Mouse (Mus musculus) lung, embryonic 16.5 days (tissue): ENCODE results near the gene Upk2. TPM values are rescaled to one million over a fixed set of nuclear protein-coding genes. Genes with fewer than 3 reads are reported as not detected.
A peak's percentile ranks its signal among the peaks of the same experiment; 100 is the strongest.

Source experiments
- ATAC-seq: fragments of 200-750 bp; cut with Nextera tagmentation; 2 replicates; pipeline ENCODE4 v1.8.0; 2017; ENCODE audit warnings: low read depth, mild to moderate bottlenecking, moderate library complexity
- H3K27ac ChIP-seq: fragments of 300-500 bp; sonication (generic); 2 replicates; pipeline ENCODE4 v1.5.1; 2014; ENCODE audit warnings: mild to moderate bottlenecking, control low read depth, low read length
- H3K27me3 ChIP-seq: fragments of 300-500 bp; sonication (generic); 2 replicates; pipeline ENCODE4 v1.6.1; 2014; ENCODE audit warnings: low read depth, low read length, mixed read lengths; ENCODE audit not compliant: control insufficient read depth, insufficient read depth
- H3K36me3 ChIP-seq: fragments of 300-500 bp; sonication (generic); 2 replicates; pipeline ENCODE4 v1.6.1; 2014; ENCODE audit warnings: low read length; ENCODE audit not compliant: control insufficient read depth, insufficient read depth
- H3K4me1 ChIP-seq: fragments of 300-500 bp; sonication (generic); replicated peaks from 2 replicates; pipeline ENCODE4 v1.6.1; 2014; ENCODE audit warnings: low read length, mixed read lengths; ENCODE audit not compliant: control insufficient read depth, insufficient read depth
- H3K4me2 ChIP-seq: fragments of 300-500 bp; sonication (generic); 2 replicates; pipeline ENCODE4 v1.6.1; 2014; ENCODE audit warnings: low read depth, low read length, control low read depth
- H3K4me3 ChIP-seq: fragments of 300-500 bp; sonication (generic); 2 replicates; pipeline ENCODE4 v1.5.1; 2014; ENCODE audit warnings: mild to moderate bottlenecking, low read length, control low read depth
- H3K9ac ChIP-seq: fragments of 300-500 bp; sonication (generic); 2 replicates; pipeline ENCODE4 v1.6.1; 2014; ENCODE audit warnings: low read length, control low read depth
- H3K9me3 ChIP-seq: fragments of 300-500 bp; sonication (generic); 2 replicates; pipeline ENCODE4 v1.6.1; 2016; ENCODE audit warnings: low read length; ENCODE audit not compliant: control insufficient read depth
- WGBS: fragments of 180-500 bp; shearing (Covaris S2); extraction: QIAGEN DNeasy Blood & Tissue Kit; methylation state at CpG from one replicate; pipeline ENCODE4 v1.1.7; 2014; 5-methylcytosine and 5-hydroxymethylcytosine counted together
- polyA plus RNA-seq: library from polyadenylated mRNA; unstranded; fragments of >200 nt; fragmentation: Nextera tagmentation; extraction: Ambion mirVana; gene quantifications from 2 replicates; pipeline ENCODE4 v1.2.1, GENCODE M21; 2015

The Upk2 gene
- polyA plus RNA-seq, 1 experiment from 2014 or later, result 1.8 TPM

DNA sequence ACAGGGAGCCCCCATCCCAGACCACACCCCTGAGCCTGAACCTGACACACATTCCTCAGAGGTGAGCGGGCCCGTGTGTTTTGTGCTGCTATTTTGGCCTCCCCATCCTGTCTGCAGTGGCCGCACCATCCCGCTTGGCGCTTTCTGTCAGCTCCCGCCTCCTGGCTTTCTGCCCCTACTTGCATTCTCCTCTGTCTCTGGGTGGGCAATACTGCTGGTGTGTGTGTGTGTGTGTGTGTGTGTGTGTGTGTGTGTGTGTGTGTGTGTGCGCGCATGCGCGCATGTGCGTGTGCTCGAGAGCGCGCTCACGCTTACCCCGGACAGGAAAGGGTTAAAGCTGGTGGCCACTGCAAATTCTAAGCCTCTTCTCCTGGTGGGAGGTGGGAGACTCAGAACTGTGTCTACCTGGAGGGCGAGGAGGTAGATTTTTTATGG lies 34.9 kb upstream of the Upk2 start:
- WGBS, result 2% methylated on average over 17 of the region's 17 CpGs
- peaks cover 91% of the 10 kb centered on the region for H3K4me1 ChIP-seq
- H3K9ac ChIP-seq, result peak overlapping the region; percentile 65
- H3K9me3 ChIP-seq, result no peaks in the 10 kb centered on the region
- peak overlapping the region; percentile 97 for H3K4me3 ChIP-seq
- H3K36me3 ChIP-seq, result no peaks in the 10 kb centered on the region
- peak overlapping the region; percentile 98 for H3K27ac ChIP-seq
- peak overlapping the region; percentile 80 for H3K4me2 ChIP-seq
- ATAC-seq, result no peak
- no peaks in the 10 kb centered on the region for H3K27me3 ChIP-seq

GRCm38 (mm10) chr9:44488855-44489381 lies 34.1 kb upstream of the Upk2 start:
- ATAC-seq, result peak; percentile 71

GRCm38 (mm10) chr9:44488416-44488815 lies 33.6 kb upstream of the Upk2 start:
- H3K4me2 ChIP-seq, result peak overlapping the region; percentile 80
- peak overlapping the region; percentile 97 for H3K4me3 ChIP-seq
- H3K4me1 ChIP-seq, result peaks cover 83% of the 10 kb centered on the region
- peak overlapping the region; percentile 98 for H3K9ac ChIP-seq
- ATAC-seq, result peak; percentile 35
- no peaks in the 10 kb centered on the region for H3K9me3 ChIP-seq
- 17% methylated on average over 8 of the region's 8 CpGs for WGBS
- no peaks in the 10 kb centered on the region for H3K36me3 ChIP-seq
- no peaks in the 10 kb centered on the region for H3K27me3 ChIP-seq
- H3K27ac ChIP-seq, result peak overlapping the region; percentile 98

More at GRCm38 (mm10) chr9:44488855-44489381, 34.1 kb upstream of the Upk2 start:
- Histone ChIP-seq H3K36me3 (no peaks in the 10 kb centered on the region), H3K27me3 (no peaks in the 10 kb centered on the region), H3K4me3 (peak overlapping the region; percentile 97), H3K27ac (peak overlapping the region; percentile 98), H3K9me3 (no peaks in the 10 kb centered on the region), H3K4me1 (peaks cover 88% of the 10 kb centered on the region), H3K4me2 (peak overlapping the region; percentile 80), H3K9ac (peak overlapping the region; percentile 98)
- WGBS, result 6% methylated on average over 5 of the region's 5 CpGs

DNA sequence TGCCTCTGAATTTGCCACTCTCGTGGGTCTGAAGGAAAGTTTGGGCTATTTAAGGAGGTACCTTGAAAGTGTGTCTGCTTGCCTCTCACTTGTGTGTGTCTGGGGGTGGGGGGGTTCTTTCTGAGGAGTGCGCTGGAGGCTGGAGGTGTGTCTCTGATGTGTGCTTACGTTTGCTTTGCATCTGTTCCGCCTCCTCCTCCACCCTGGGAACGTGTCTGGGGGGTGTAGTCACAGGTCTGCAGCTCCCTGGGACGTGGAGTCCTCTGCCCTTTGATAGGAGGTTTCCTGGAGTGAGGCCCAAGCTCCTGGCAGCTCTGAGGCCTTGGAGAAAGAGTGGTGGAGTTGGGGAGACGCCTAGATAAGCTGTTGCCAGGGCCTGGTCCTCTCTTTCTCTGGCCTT lies 32.7 kb upstream of the Upk2 start:
- H3K4me2 ChIP-seq, result peak overlapping the region; percentile 80
- H3K9me3 ChIP-seq, result no peaks in the 10 kb centered on the region
- 4% methylated on average over 7 of the region's 7 CpGs for WGBS
- peak overlapping the region; percentile 98 for H3K9ac ChIP-seq
- peak overlapping the region; percentile 98 for H3K27ac ChIP-seq
- no peaks in the 10 kb centered on the region for H3K36me3 ChIP-seq
- peak; percentile 31 for ATAC-seq
- H3K4me3 ChIP-seq, result peak overlapping the region; percentile 97
- peaks cover 74% of the 10 kb centered on the region for H3K4me1 ChIP-seq
- no peaks in the 10 kb centered on the region for H3K27me3 ChIP-seq

- H3K27ac ChIP-seq, result peak overlapping the region; percentile 98
- peak overlapping the region; percentile 97 for H3K4me3 ChIP-seq
- peaks cover 73% of the 10 kb centered on the region for H3K4me1 ChIP-seq
- no peaks in the 10 kb centered on the region for H3K27me3 ChIP-seq
- H3K9ac ChIP-seq, result peak overlapping the region; percentile 98
- 3% methylated on average over 15 of the region's 15 CpGs for WGBS
- no peaks in the 10 kb centered on the region for H3K9me3 ChIP-seq
- H3K4me2 ChIP-seq, result peak overlapping the region; percentile 80
- ATAC-seq, result peak; percentile 20
- H3K36me3 ChIP-seq, result no peaks in the 10 kb centered on the region
Measured at GRCm38 (mm10) chr9:44486741-44487421, 32.1 kb upstream of the Upk2 start.

DNA sequence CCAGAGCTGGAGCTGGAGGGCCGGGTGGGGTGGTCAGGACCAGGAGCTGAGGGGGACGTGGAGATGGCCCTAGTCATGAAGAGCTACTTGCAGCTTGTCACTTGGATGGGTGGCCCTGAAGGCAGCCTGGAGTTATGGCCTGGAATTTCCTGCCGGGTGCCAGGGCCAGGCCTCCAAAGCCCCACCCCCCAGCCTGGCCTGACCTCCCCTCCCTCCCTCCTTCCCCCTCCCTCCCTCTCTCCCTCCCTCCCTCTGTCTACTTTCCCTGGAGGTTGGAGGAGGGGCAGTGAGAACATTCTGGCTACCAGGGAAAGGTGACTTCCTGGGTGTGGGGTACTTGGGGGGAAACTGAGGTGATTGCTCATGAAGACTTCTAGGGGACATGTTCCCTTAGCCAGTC lies 31.6 kb upstream of the Upk2 start:
- Histone ChIP-seq H3K27ac (peak overlapping the region; percentile 98), H3K4me2 (peak overlapping the region; percentile 80), H3K4me3 (peak overlapping the region; percentile 97), H3K9ac (peak overlapping the region; percentile 98), H3K36me3 (no peaks in the 10 kb centered on the region), H3K27me3 (no peaks in the 10 kb centered on the region), H3K9me3 (no peaks in the 10 kb centered on the region), H3K4me1 (peaks cover 70% of the 10 kb centered on the region)
- ATAC-seq, result peak; percentile 24
- 8% methylated on average over 3 of the region's 3 CpGs for WGBS

DNA sequence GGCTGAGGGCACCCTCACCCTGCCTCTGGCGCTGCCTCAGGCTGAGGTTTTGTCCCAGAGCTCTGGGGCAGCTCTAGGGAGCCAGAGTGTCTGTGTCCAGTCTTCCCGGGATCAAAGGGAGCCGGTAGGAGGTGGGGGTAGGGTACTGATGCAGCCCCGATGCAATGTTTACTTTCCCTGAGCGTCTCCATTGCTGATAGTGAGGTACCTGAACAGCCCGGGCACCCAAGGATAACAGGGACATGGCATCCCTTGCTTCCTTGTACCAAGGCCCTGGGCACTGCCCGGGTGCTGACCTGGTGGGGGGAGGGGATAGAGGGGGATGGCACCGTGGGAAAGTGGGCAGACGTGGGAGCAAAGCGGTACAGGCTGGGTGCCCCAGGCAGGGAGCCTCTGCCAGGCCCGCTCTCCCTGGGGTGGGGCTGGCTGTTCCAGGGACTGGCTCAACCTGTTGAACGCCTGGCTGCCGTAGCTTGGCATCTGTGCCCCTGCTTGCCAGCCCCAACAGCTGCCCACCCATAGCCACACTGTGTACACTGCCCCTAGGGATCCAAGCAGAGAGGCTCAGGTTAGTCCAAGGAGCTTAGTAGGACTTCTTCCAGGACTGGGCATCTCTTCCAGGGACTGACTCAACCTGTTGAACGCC lies 30.9 kb upstream of the Upk2 start:
- Histone ChIP-seq H3K36me3 (no peaks in the 10 kb centered on the region), H3K4me1 (peaks cover 63% of the 10 kb centered on the region), H3K9ac (peak overlapping the region; percentile 98), H3K4me3 (peak overlapping the region; percentile 97), H3K9me3 (no peaks in the 10 kb centered on the region), H3K4me2 (peak overlapping the region; percentile 80), H3K27me3 (no peaks in the 10 kb centered on the region), H3K27ac (peak overlapping the region; percentile 98)
- WGBS, result 18% methylated on average over 14 of the region's 14 CpGs
- no peak for ATAC-seq

DNA sequence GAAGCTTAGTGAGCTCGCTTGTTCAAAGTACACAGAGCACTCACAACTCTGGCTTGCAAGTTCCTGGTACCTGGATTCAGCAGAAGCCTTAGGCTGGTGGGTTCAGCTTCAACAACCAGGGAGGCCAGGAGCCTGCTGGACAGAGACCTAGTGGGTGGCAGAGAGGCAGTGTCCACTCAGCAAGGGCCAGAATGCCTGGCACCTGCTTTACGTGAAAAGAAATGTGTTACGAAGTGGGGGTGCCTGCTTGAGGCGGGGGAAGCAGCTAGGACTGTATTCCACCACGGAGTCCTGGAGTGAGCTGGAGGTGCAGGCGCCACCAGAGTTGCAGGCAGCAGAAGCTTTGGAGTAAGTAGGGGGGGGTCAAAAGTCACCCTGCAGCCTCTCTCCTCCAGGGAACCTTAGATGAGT lies 30.3 kb upstream of the Upk2 start:
- no peaks in the 10 kb centered on the region for H3K9me3 ChIP-seq
- peaks cover 63% of the 10 kb centered on the region for H3K4me1 ChIP-seq
- H3K27me3 ChIP-seq, result no peaks in the 10 kb centered on the region
- 15% methylated on average over 6 of the region's 6 CpGs for WGBS
- H3K4me3 ChIP-seq, result peak overlapping the region; percentile 97
- ATAC-seq, result no peak
- peak overlapping the region; percentile 98 for H3K9ac ChIP-seq
- H3K27ac ChIP-seq, result peak overlapping the region; percentile 98
- H3K36me3 ChIP-seq, result no peaks in the 10 kb centered on the region
- peak overlapping the region; percentile 80 for H3K4me2 ChIP-seq
